Mouse (Mus musculus): ENCODE measurements around the gene Crlf2. TPM values are rescaled to one million over a fixed set of nuclear protein-coding genes. Genes with fewer than 3 reads are reported as not detected.
A peak's percentile ranks its signal among the peaks of the same experiment; 100 is the strongest.

Crlf2 gene
- total RNA-seq (2022): 1 to 10 TPM; 3.7 to 8.1 (median 5.7) TPM

- peak; percentile 83 for DNase-seq (ENCODE audit: low spot score)
Observed at GRCm38 (mm10) chr5:109558404-109559160, at the start of gene Crlf2. Gene Crlf2, minus strand, starts transcription at chr5:109558993.

- peak; percentile 5 for DNase-seq (ENCODE audit: low spot score)
Observed at GRCm38 (mm10) chr5:109602585-109602984, 43.8 kb upstream of the Crlf2 start.

GRCm38 (mm10) chr5:109601080-109601479 is 42.3 kb upstream of the Crlf2 start:
- DNase-seq (ENCODE audit: low spot score): peak; percentile 1

DNA sequence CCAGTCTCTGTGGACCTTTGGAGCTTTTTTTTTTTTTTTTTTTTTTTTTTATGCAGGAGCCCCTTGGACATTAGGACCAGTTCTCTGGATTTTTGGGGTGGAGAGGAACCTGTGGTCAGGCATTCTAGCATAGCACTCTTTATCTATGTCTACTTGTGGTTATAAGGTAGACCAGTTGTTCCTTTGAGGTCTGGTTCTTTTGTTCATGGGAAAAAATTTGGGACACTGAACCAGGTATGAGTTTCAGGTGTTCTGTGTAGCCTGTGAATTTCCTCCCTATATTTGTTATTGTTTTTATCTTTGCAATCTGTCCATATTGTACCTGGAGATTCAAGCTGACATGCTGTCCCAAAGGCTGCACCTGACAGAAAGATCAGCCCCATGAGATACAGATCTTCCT is 40.1 kb upstream of the Crlf2 start:
- no peak for DNase-seq (ENCODE audit: low spot score)

DNA sequence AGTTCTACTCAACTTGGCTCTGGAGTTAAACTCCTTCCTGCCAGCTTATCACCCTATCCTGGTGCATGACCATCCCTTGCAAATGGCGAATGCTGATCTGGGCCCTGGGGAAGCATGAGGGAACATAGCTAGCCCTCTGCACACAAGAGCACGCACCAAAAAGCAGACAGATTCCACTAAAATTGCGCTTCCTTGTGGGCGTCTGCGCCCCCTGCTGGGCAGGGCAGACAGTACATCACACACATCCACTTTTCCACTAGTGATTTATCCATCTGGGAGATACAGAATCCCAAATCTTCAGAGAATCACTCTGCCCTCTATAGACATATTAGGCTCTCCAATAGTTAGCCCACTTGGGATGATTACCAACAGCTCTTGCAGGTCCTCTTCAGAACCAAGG is 37.9 kb upstream of the Crlf2 start:
- no peak for DNase-seq (ENCODE audit: low spot score)

- DNase-seq (ENCODE audit: low spot score): no peak
Observed at GRCm38 (mm10) chr5:109562829-109563228, 4.0 kb upstream of the Crlf2 start.

DNA sequence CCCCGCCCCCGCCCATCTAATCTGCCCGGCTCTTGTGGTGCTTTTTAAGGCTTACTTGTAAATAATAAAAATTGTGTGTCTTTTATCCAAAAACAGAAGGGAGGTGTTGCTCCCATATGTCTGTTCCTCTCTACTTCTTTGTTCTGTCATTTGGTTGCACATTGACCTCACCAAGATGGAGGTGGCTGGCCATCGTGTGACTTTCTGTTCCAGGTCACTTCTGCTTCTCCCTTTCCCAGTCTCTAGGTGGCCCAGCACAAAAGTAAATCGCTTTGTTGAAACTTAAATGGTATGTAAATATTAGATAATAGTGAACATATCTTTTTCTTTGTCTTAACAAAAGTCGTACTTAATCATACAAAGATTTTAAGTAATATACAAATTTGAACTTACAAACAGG is 398 bp upstream of the Crlf2 start:
- no peak for DNase-seq (ENCODE audit: low spot score)

DNA sequence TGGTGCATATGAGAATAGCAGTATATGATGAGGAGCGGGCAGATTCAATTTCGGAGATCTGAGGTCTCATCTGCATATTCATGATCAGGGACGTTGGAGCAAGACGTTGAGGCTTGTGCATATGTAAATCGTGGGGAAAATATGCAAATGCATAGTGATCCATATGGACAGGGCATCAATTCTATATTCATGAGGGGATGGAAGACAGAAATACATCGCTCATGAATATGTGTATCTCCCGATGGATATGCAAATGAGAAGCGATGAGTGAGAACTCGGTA is 730 bp downstream of the Crlf2 start:
- DNase-seq (ENCODE audit: low spot score): no peak

- DNase-seq (ENCODE audit: low spot score): peak; percentile 98
Observed at GRCm38 (mm10) chr5:109557321-109558122, 1.3 kb downstream of the Crlf2 start.

DNA sequence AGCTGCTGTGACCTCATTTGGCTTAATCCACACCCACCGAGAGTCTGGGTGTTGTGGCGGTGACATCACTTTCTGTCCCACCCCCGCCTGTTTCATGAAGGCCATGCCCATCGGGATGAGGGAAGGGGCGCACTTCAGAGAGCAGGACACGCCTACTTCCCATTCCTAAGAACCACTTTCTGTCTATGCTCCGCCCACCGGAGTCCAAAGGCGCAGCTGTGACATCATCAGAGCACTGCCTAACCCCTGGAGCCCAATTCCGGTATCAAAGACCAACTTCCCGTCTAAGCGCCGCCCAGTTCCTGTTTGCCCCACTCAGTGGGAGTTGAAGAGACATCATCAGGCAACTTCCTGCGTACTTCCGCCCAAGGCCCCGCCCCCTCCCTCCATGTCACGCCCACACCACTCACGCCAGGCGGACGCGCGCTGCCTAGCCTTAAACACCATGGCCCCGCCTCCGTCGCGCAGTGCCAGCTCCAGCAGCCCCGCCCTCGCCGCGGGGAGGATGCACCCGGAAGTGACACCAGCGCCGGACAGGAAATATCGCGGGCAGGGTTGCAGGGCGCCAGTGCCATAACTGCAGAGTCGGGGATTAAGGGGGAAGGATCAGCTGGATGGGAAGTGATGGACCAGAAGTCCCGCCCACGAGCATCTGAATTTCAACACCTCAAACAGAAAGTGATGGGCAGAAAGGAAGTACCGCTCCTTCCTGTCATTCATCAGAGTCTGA is 2.0 kb downstream of the Crlf2 start:
- DNase-seq (ENCODE audit: low spot score): no peak

DNA sequence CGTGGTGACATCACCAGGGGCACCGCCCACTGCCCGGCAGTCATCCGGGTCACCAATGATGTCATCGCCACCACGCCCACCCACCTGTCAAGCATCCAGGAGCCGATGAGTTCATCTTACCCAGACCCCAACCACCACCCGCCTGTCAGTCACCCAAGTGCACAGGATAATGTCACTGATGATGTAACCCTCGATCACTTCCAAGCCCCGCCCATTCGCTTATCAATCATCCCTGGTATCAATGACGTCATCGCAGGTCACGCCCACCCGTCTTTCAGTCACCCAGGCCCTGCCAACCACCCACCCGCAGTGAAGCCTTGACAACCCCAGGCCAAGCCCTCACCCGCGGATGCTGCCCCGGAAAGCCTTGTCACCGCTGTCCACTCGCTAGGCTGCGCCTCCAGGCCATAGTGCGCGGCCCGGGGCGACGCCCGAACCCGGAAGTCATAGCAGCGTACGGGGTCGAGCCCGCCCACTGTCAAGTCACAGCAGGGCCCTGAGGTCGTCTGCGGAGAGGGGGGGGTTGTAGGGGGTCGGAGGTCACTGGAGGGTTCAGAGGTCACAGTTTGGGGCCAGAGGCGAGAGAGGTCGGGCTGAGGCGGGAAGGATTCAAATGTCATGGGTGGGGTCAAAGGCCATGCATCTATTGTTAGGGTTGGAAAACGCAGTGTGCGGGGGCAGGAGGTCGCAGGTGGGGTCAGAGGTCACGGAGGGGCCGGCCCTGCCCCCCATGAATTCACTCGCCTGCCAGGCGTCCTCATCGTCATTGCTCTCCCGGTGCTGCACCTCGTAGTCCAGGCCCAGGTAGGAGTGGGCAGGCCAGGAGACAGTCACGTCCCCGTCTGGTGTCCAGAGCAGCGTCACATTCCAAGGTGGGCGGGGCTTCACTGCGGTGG is 2.9 kb downstream of the Crlf2 start:
- DNase-seq (ENCODE audit: low spot score): peak; percentile 18

GRCm38 (mm10) chr5:109555236-109555675 is 3.5 kb downstream of the Crlf2 start:
- DNase-seq (ENCODE audit: low spot score): no peak

- no peak for DNase-seq (ENCODE audit: low spot score)
Observed at GRCm38 (mm10) chr5:109554091-109555050, 4.4 kb downstream of the Crlf2 start.

GRCm38 (mm10) chr5:109553160-109553930 is 5.4 kb downstream of the Crlf2 start:
- no peak for DNase-seq (ENCODE audit: low spot score)

GRCm38 (mm10) chr5:109552541-109552940 is 6.3 kb downstream of the Crlf2 start:
- no peak for DNase-seq (ENCODE audit: low spot score)

DNA sequence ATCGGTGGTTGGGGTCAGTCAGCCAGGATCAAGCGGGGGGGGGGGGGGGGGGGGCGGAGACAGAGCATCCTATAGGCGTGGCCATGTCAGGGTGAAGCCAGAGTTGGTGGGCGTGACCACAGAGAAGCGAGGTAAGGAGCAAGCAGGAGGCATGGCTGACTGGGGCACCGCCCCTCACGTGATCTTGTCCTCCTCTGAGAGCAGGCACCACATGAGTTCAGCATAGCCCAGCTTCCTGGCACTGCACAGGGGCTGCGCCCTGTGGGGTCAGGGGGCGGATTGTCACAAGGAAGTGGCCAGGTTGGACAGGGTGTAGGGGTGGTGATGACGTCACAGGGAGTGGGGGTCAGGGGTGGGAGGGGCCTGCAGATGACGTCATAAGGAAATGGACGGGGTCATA is 6.7 kb downstream of the Crlf2 start:
- no peak for DNase-seq (ENCODE audit: low spot score)

- DNase-seq (ENCODE audit: low spot score): no peak
Observed at GRCm38 (mm10) chr5:109551041-109551765, 7.6 kb downstream of the Crlf2 start.

DNA sequence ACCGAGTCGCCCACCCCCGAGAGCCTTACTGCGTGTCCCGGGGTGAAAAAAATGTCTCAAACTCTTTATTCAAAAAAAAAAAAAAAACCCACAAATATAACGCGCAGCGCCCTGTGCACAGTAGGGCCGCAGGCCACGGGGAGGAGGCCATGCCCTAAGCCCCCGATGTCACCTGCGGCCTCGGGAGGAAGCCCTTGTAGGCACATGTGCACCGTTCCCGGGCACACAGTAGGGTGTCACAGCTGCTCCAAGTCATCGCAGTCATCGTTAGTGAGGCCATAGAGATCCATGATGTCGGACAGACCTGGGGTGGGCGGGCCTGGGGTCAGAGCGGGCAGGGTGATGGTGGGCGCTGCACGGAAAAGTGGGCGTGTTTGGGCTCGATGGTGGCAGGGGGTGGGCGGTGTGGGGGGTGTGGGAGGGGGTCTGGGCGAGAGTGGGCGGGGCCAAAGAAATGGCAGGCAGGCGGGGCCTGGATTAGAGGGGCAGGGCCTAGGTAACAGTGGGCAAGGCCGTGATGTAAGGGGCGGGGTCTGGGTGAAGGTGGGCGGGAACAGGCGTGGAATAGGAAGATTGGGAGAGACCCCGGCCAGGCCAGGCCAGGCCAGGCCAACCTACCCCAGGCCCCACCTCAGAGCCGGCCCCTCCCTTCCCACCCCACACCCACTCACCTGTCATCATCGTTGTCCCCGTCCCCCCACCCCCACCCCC is 8.4 kb downstream of the Crlf2 start:
- DNase-seq (ENCODE audit: low spot score): no peak

Measured in heart, adult 8-10 months (tissue).